Mouse (Mus musculus): ENCODE measurements around the gene Kidins220.
A peak's percentile ranks its signal among the peaks of the same experiment; 100 is the strongest.

Gene Kidins220

GRCm38 (mm10) chr12:24974446-24975114, at the start of gene Kidins220:
TSS of gene Kidins220 (plus strand) at chr12:24974925.
- DNase-seq, result peak; percentile 97

DNA sequence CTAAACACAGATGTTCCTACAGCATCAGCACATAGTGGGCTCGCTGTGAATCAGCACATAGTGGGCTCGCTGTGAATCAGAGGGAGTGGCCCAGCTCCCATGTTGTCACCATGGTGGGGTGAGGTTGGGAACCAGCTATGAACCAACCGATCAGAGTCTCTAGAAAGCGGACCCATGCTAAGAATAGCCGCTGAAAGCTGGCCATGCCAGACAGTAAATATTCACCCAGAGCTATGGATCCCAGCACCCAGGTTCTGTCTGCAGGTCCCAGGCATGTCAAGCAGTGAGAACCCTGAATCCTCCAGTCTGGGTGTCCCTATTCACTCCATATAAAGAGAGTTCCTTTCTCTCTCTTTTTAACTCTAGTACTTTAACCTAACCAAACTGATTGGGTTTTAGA, 49.4 kb upstream of the Kidins220 start:
- no peak for DNase-seq

- DNase-seq, result no peak
These were observed 49.0 kb upstream of the Kidins220 start for GRCm38 (mm10) chr12:24925684-24926083.

DNA sequence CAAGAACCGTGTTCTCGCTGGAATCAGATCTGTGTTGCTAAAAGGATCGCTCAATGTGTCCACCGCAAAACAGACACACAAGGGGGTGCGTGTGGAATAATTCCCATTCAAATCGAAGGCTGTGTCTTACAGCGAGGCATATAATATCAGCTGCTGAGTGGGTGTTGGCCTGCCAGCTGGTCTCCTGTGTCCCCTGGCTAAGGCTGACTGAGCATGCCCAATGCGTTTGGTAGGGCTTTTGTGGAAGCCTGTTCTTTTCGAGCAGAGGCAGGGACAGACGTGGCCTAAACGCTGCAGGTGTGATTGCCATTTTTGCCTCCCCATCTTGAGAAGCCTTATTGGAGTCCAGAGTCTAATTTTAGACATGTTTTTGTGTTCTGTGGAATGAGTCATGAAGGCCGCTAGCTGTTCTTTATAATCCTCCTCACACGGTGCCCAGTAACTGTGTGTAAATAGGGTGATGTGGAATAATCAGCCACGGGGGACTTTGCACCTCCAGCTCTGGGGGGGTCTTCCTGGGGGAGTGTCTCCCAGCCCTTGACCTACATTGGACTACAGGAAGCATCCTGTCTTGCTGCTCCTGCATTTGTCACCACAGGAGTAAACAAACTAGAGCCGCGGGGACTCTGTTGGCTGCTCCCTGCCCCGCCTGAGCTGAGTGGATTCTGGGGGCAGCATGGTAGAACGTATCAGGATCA, 46.5 kb upstream of the Kidins220 start:
- peak; percentile 71 for DNase-seq

DNA sequence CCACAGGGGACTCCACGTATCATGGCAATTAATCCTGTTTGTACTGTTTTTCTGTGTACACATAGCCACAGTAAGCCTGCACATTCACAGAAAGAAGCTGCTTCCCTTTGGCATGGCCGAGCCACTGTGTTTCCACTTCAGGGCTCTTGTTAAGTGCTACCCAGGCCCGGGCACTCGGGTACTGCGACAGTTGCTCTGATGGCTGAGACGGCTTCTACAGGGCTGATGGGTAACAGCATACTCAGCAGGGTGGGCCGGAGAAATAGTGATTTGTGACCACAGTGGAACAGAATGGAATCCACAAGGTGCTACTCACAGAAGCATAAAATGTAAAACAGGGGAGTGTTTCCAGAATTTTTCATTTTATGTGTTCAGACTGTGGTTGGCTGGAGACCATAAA, 45.7 kb upstream of the Kidins220 start:
- DNase-seq, result no peak

DNA sequence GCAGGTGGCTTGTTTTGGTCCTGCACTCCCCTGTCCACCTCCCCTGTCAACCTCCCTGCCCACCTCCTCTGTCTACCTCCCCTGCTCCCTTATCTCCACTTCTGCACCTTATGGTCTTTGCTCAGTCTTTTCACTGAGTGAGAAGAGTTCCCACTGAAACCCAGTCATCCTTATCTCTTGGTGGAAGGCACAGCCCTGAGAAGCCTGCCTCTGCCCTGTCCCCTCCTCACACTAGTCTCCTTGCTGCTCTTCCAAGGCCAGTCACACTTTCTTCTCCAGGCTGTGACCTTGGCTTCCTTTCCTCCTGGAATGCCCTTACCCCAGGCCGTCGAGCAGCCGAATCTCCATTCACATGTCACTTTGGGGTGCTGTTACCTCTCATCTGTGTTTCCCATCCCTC, 44.0 kb upstream of the Kidins220 start:
- DNase-seq, result no peak

- no peak for DNase-seq
These were observed 42.6 kb upstream of the Kidins220 start for GRCm38 (mm10) chr12:24932120-24932519.

GRCm38 (mm10) chr12:24933206-24933775, 41.4 kb upstream of the Kidins220 start:
- no peak for DNase-seq

- no peak for DNase-seq
These were observed 40.7 kb upstream of the Kidins220 start for GRCm38 (mm10) chr12:24933996-24934395.

DNA sequence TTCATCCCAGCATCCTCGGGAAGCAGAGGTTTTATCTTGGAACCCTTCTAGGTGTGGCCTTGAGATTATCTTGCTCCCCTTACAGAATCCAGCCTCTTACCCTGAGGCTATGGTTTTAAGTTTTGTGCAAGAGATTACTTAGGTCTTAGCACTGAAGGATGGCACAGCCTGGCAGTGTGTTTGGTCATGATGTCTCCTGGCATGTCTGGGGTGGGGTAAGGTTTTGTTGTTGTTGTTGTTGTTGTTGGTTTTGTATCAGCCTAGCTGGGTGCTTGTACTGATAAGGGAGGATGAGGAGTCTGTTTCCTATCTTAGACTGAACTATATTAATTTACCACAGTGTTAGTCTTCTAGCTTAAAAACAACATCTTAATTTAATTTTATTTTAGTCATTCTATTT, 38.4 kb upstream of the Kidins220 start:
- no peak for DNase-seq

GRCm38 (mm10) chr12:24939372-24939771, 35.4 kb upstream of the Kidins220 start:
- DNase-seq, result no peak

GRCm38 (mm10) chr12:24942619-24943287, 32.0 kb upstream of the Kidins220 start:
- DNase-seq, result no peak

DNA sequence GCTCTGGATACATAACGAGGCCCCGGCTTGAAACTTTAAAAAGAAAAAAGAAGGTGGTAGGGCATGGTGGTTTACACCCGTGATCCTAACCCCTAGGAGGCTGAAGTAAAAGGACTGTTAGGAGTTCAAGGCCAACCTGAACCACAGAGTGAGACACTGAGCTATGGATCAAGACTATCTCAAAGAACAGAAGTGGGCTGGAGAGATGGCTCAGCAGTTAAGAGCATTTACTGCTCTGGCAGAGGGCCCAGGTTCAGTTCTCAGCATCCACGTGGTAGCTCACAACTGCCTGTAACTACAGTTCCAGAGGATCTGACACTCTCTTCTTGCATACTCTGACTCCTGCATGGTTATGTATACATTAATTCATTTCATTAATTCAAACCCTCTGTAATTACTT, 31.3 kb upstream of the Kidins220 start:
- DNase-seq, result no peak

- DNase-seq, result no peak
These were observed 30.1 kb upstream of the Kidins220 start for GRCm38 (mm10) chr12:24944597-24944996.

DNA sequence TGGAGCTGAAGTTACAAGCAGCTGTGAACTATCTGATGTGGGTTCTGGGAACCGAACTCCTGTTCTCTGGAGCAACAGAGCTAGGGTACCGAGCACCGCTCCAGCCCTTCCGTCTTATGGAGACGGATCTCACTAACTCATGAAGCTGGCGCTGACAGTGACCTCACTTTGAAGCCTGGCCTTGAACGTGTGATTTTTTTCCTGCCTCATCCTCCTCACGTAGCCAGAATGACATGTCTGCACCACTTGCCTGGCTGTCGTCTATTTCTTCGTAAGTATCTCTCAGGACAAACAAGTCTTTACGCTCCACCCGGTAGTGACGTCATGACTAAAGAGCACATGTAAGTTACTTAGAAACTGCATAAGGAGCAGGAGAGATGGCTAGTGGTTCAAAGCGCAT, 27.7 kb upstream of the Kidins220 start:
- no peak for DNase-seq

GRCm38 (mm10) chr12:24948344-24948743, 26.4 kb upstream of the Kidins220 start:
- no peak for DNase-seq

- no peak for DNase-seq
These were observed 24.2 kb upstream of the Kidins220 start for GRCm38 (mm10) chr12:24950376-24951046.

DNA sequence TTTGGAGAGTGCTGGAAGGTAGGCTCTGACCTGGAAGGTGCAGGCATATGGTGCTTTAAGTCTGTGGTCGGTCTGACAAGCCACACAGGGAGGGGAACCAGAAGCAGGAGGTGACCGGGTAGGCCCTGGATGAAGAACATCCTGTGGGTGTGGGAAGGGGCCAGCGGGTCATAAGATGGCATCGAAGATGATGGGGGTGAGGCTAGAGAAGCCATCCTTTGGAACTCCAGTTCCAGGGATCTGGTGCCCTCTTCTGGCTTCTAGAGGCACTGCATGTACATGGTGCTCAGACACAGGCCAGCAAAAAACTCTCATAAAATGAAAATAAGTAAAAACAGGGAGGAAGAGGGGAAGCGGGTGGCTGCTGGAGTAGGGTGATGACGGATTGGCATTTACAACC, 22.6 kb upstream of the Kidins220 start:
- peak; percentile 71 for DNase-seq

DNA sequence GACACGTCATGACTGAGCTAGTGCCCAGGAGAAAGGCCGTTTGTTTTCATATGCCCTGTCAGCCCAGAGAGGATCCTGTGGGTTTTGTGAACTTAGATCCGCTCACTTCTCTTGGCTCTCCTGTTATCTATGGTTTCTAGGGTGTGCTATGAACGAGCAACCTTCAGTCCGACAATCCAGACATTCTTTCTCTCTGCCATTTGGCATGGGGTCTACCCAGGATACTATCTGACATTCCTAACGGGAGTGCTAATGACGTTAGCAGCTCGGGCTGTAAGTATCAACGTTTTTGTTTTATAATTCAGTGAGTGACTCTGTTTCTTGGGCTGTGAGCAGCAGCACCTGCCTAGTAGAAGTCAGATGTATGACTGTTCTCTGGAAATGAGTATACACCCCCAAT, 19.6 kb upstream of the Kidins220 start:
- DNase-seq, result no peak

DNA sequence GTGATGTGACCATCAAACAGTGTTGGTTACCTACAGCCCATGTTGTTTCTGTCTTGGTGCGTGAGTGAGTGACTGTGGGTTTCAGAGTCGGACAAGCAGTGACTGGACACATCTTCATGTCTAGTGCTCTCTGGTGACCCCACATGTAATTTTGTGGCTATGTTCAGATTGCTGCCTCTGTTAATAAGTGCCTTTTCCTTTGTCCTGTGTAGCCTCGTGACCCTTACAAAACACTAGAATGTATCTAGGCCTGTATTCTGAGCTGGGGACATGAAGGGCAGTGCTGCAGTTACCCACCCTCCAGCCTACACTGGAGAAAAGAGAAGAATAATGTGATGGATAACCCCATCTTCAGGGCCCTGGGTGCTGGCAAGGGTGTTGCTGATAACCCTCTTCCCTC, 16.2 kb upstream of the Kidins220 start:
- no peak for DNase-seq

- no peak for DNase-seq
These were observed 12.9 kb upstream of the Kidins220 start for GRCm38 (mm10) chr12:24961821-24962220.

DNA sequence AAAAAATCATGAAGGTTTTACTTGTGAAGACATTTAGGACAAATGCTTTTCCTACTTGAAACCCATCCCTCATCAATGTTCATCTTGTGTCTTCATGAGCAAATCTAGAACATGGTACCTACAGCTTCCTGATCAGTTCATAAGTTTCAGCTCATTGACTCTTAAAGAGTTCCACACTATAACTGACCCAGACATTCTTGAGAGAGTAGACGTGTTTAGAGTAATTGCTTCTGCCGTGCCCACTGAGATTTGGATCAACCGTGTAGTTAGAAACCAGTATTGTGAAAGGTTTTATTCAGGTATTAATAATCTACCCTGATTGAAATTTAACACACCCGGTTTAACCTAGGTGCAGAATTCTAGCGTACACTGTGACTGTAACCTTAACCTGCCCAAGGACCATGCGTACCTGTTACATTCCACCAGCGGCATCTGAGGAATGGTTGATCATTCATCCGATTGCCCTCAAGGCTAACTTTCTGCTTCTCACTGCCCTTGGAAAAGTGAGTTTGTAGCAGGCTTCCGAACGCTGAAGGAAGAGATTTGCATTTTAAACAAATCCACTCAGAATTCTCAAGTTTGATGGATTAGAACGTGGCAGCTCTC, 12.3 kb upstream of the Kidins220 start:
- no peak for DNase-seq
